Mouse (Mus musculus) left cerebral cortex, adult 2 months (tissue): Measurements from ENCODE around the gene Phf2. TPM values are rescaled to one million over a fixed set of nuclear protein-coding genes. Genes with fewer than 3 reads are reported as not detected.

ENCODE experiments used
- DNase-seq, 2 experiments: peaks; one replicate each; pipeline ENCODE4 v3.0.0; 2021 to 2022; ENCODE audit warnings: low spot score in 2 of 2, mixed read lengths in 1 of 2; ENCODE audit errors: extremely low spot score in 1 of 2
- H3K27ac ChIP-seq: fragments of 200-600 bp; 2 replicates; pipeline ENCODE4 v1.8.1; 2022
- H3K4me3 ChIP-seq: fragments of 200-600 bp; 2 replicates; pipeline ENCODE4 v1.8.1; 2022
- CTCF ChIP-seq: fragments of 200-600 bp; IDR thresholded peaks from 2 replicates; pipeline ENCODE4 v1.8.1; 2022; ENCODE audit warnings: antibody characterized with exemption, mild to moderate bottlenecking, moderate library complexity
- intact Hi-C: fragments of 180-260 bp; cut with DNase I; formaldehyde crosslinking; loops from one replicate; pipeline ENCODE4 v1.15.1; 2025
- total RNA-seq, 2 experiments: library from RNA; stranded (reverse); gene quantifications; 2 replicates each; pipeline ENCODE4 v1.2.3; 2021

Phf2 gene
- total RNA-seq, 2 experiments from 2014 or later, result 36.2 to 36.8 TPM

DNA sequence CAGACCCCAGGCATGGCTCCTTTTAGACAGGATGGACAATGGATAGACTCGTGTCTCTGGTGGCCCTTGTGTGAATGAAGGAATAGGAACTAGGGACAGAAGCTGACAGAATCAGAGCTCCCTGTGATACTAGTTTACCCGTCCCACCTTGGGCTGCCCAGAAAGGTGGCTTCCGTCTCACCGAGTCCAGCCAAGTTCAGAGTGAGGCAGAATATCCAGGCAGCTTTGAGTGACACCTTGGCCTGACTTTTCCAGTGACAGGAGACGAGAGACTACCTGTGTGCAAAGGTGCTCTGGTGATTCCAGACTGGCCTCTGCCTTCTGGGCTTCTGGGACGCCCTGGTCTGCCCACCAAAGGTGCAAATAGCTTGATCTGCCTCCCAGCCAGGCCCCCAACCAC is 75.2 kb downstream of the Phf2 start:
- Histone ChIP-seq H3K27ac (no peak overlapping the region), H3K4me3 (no peak overlapping the region)
- intact Hi-C loops, result no loop called here
- no peak for DNase-seq
- no peak for TF ChIP-seq CTCF

DNA sequence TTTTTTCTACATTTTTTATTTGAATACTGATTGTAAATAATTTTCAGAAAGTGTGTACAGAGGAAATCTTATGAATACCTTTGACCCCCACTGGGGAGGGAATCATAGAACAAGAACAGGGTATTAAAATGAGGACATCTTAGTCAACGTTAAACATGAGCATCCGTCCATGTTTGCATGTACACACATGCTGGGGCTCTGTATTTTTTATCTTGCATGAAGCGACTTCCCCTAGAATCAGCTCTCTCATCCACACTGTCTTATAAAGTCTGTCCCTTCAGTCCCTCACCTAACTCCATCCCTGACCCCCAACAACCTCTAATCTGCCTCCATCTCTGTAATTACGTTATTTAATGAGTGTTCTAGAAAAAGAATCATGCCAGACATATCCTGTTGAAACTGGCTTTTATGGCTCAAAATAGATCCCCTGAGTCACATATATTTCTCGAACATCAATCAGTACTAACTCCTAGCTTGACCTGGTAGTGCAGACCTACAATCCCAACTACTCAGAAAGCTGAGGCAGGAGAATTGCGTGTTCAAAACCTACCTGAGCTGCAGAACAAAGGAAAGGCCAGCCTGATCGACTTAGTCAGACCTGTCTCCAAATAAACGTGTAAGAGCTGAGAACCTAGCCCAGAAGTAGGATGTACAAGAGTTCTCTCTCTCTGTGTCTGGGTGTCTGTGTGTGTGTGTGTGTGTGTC is 86.2 kb downstream of the Phf2 start:
- no peak for TF ChIP-seq CTCF
- intact Hi-C loops, result no loop called here
- Histone ChIP-seq H3K4me3 (no peak overlapping the region), H3K27ac (no peak overlapping the region)
- DNase-seq, result no peak

DNA sequence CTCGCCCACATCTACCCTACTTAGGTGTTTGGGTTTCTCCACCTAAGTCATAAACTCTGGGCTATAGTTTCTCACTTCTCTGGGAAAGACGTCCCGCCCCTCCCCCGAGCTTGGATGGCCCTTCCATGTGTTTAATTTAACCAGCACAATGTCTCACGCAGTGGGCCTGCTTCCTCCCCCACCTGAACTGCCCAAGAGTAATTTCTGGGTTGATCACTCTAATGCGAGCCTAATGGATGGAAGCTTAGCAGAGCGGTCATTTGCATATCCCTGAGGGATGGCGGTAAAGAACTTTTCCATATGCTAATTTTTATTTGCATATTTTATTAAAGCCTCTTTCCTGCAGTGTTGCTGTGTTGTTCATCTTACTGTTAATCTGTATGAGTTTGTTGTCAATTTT is 86.8 kb downstream of the Phf2 start:
- H3K27ac ChIP-seq, result no peak overlapping the region
- intact Hi-C loops, result no loop called here
- DNase-seq, result no peak
- TF ChIP-seq CTCF, result no peak
- no peak overlapping the region for H3K4me3 ChIP-seq

DNA sequence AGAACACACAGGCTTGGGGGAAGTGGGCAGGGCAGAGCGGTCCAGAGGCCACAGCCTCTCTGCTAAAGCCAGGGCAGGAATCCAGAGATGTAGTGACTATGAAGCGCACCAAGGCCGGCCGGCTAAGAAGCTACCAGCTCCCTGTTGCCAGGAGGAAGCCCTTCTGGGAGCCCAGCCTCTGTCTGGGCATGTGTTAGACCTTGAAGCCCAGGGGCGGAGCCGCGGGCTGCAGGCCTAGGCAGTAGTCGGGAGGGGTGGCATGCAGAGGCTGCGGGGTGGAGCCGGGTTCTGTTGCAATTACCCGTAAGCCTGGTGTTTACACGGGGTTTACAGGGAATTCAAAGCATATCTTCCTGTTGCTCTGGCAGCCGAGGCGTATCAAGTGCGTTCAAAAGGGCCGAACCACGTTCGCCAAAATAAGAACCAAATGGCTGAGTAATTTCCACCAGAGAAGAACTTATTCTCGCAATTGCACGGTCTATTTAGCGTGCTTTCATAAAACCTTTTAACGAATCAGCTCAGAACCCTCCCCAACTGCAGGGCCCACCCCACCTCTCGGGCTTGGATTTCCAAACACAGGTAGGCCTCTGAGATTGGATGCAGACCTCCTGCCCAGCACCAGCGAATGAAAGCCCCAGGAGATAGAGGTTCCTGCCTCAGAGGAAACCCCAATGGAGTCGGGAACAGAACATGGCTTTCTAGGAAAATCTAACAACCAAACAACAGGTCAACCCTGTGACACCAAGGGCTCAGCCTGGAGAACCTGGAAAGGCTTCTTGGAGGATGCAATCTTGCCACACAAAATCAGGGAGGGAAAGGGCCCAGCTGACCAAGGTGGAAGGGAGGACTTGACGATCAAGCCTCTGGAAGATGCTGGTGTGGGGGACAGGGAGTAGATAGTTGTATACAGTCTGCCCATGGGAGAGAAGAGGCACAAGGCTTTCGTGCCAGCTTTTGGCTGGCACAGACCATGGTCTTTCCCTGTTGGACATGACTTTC is 87.9 kb downstream of the Phf2 start:
- no peak overlapping the region for H3K4me3 ChIP-seq
- no peak for TF ChIP-seq CTCF
- H3K27ac ChIP-seq, result no peak overlapping the region
- no peak for DNase-seq
- intact Hi-C loops, result no loop called here

DNA sequence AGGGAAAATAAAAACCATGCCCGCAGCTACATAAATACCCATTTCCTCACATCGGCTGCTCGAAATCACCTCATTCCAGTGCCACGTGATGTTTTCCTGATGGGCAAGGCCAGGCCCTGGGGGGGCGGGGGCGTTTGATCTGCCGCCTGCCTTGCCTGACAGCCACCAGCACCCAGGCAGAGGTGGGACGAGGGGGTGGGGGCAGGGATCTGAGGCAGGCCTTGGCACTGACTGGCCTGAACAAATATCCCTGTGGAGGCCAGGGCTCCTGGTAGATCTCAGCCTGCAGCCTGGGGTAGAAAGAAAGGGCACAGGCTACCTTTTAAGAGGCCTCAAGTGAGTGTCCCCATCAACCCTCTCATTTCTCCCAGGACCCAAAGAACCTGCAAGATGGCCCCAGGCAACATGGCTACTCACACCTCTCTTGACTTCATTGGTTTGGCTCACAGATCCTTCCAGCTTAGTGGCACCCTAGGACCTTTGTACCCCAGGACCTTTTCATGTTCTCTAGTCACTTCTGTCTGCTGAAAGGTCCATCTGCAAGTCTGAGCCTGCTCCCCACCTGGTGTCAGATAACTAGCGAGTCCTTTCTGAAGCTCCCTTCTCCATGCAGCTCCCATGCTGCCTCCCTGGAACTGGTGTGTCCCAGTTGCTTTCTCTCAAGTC is 90.4 kb downstream of the Phf2 start:
- H3K27ac ChIP-seq, result no peak overlapping the region
- H3K4me3 ChIP-seq, result no peak overlapping the region
- no peak for DNase-seq
- no peak for TF ChIP-seq CTCF
- intact Hi-C loops, result no loop called here

DNA sequence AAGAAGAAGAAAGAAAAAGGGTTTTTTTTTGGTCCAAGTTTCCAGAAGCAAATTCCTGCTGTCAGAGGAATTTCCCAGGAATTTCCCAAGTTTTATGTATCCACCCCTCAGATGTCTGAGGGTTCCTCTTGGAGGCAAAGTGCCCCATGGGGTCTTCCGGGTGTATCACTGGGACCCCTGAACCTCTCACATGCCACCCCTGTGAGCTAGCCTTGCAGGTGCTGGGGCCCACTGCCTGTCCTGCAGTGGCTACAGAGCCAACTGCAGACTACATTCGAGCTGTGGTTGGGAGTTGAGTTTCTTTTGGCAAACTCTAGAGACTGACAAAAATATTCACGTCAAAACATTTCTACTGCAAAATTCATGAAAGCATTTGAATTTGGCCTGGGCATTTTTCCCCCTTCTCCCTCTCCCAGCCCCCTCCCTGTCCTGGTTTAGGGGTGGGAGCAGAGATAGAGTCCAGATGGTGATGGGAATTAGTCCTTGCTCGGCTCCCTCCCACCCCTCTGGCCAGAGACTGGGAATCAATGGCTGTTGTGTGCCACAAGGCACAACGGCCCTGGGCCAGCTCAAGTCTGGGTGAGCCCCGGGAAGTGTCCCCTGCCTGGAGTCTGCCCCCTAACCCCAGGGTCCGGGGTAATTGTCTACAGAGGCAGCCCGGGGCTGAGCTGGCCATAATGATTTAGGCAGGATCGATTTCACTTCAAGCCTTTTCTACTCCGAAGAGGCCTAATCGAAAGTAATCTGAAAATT is 91.2 kb downstream of the Phf2 start:
- no peak for TF ChIP-seq CTCF
- Histone ChIP-seq H3K27ac (no peak overlapping the region), H3K4me3 (no peak overlapping the region)
- intact Hi-C loops, result no loop called here
- DNase-seq, result no peak

DNA sequence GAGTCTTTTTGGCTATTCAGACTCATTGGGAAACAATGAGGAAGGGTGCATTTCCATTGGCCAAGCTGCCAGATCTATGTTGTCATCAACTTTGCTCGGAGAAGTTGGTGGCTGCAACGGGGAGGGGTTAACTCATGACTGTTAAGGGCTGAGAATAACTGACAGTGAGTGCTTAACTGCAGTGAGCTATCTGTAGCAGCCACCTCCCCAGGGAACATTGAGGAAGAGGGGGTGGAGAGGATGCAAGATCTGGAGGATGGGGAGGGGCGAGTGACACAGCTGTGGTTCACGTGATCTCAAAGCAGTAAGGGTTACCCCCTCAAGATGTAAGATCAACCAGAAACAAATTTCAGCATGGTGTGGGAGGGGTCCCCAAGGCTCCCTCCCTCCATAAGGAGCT is 92.8 kb downstream of the Phf2 start:
- no peak for TF ChIP-seq CTCF
- Histone ChIP-seq H3K4me3 (no peak overlapping the region), H3K27ac (no peak overlapping the region)
- no peak for DNase-seq
- intact Hi-C loops, result no loop called here

DNA sequence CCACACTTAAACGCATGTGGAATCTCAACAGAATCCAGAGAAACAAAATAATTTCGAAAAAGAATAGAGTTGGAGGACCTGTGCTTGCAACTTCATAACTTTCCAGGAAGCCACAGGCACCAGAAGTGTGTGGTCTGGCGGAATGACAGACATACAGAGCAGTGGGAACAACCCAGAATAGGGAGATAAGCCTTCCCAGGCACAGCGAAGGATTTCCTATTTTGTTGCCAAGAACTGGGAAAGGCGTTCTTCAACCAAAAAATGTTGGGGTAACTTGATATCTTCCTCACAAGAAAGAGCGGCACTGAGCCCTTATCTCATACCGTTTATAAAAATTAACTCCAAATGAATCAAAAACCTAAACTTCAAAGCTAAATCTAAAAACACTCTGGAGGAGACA is 96.4 kb downstream of the Phf2 start:
- TF ChIP-seq CTCF, result no peak
- intact Hi-C loops, result no loop called here
- DNase-seq, result no peak
- Histone ChIP-seq H3K27ac (no peak overlapping the region), H3K4me3 (no peak overlapping the region)

DNA sequence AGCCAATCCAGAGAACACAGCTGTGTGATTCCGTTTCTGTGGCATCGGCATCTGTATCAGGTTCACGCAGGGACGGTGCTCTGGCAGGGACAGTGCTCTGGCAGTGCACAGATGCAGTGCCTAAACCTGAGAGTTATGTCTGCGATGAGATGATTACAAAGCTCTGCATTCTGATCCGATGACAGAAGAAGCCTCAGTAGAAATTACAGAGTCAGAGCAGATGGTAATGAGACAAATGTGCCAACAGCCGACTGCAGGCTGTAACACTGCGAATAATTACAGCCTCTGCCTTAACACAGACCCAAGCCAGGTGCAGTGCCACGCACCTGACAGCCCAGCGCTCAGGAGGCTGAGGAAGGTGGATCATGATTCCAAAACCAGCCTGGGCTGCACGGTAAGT is 102.8 kb downstream of the Phf2 start:
- Histone ChIP-seq H3K27ac (no peak overlapping the region), H3K4me3 (no peak overlapping the region)
- no peak for TF ChIP-seq CTCF
- intact Hi-C loops, result no loop called here
- no peak for DNase-seq

DNA sequence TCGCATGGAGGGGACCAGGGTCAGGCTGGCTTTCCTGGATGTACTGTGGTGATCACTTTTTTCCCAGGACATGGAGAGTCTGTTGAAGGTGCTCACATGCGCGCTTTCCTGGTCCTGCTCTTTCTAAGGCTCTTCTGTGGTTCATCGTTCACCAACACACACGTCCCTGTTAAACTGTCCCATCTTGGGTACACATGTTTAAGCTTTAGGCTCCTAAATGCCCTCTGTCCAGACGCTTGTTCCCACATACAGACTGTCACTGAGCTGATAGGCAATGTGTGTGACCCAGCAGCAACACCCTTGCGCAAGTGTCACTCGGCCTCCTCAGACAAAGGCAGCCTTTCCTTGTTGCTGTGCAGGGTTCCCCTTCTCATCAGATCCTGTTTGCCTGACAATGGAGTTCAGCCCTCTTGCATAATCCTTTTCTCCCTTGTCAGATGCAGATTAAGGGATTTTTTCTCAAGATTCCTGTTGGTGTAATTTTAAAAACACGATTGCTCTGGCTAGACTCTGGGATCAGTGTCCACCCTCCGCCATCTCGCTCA is 107.1 kb downstream of the Phf2 start:
- no peak for DNase-seq
- H3K27ac ChIP-seq, result no peak overlapping the region
- no peak overlapping the region for H3K4me3 ChIP-seq
- intact Hi-C loops, result no loop called here
- TF ChIP-seq CTCF, result no peak

DNA sequence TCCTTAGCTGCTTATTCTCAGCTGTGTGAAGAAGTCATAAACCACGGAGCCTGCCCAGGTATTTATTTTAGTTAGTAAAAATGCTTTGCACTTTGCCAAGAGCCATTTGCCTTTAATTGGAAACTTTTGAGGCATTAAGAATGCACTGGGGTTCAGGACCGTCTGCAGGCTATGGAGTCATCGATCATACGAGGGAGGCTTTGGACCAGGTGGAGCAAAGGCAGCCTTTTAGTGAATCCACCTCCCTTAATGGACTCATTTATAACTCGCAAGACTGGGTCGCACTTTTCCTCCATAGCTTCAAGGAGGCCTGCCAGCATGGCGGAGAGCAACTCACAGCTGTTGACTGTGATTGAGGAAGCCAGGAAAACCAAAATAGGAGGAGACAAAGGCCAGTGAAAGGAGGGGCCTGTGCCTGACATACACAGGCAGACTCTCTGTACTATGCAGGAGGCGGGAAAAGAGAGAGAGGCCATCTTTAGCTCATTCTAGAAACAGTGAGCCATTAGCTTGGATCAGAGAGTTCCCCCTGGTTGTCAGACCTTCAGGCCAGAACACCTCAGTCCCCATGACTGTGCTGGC is 110.0 kb downstream of the Phf2 start:
- no peak for DNase-seq
- no peak overlapping the region for H3K27ac ChIP-seq
- intact Hi-C loops, result no loop called here
- H3K4me3 ChIP-seq, result no peak overlapping the region
- no peak for TF ChIP-seq CTCF
